Mouse (Mus musculus): ENCODE data around the gene Pkm. TPM values are rescaled to one million over a fixed set of nuclear protein-coding genes. Genes with fewer than 3 reads are reported as not detected.

Gene Pkm
- polyA plus RNA-seq, 1 experiment from 2014 or later, result 1,462 TPM

DNA sequence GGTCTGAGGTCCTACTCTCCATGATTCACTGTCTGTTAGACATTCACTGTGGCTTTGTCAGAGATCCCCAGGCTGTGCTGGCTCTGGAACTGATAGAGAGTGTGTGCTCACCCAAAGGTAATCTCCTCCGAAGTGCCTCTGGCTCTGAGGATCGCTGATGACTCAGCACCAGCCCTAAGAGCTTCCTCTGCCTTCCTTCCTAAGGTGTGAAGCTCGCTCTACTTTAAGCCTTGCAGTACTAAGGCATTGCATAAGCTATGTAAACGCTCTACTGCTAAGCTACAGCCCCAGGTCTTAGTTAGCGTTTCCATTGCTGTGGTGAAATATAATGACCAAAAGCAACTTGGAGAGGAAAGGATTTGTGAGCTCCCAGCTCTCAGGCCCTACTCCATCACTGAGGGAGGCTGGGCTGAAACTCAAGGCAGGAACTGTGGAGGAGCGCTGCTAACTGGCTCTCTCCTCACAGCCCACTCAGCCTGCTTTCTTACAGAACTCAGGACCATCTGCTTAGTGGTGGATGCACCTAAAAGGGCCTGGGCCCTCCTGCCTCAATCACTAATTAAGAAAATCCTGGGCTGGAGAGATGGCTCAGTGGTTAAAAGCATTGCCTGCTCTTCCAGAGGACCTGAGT, 31.4 kb downstream of the Pkm start:
- no peak overlapping the region for H3K4me2 ChIP-seq (replicated peaks)
- H3K9ac ChIP-seq, result no peak overlapping the region
- peaks cover 11% of the 10 kb centered on the region; the same call in 1 of the 2 replicates for H3K4me1 ChIP-seq
- ATAC-seq (ENCODE audit: insufficient number of reproducible peaks, insufficient read depth, low FRiP score, low TSS enrichment), result no peak
- 41% methylated on average over 6 of the region's 6 CpGs for WGBS
- H3K9me3 ChIP-seq, result no peaks in the 10 kb centered on the region
- H3K36me3 ChIP-seq, result no peaks in the 10 kb centered on the region
- no peaks in the 10 kb centered on the region for H3K27me3 ChIP-seq
- H3K27ac ChIP-seq, result no peak overlapping the region
- no peak overlapping the region for H3K4me3 ChIP-seq

DNA sequence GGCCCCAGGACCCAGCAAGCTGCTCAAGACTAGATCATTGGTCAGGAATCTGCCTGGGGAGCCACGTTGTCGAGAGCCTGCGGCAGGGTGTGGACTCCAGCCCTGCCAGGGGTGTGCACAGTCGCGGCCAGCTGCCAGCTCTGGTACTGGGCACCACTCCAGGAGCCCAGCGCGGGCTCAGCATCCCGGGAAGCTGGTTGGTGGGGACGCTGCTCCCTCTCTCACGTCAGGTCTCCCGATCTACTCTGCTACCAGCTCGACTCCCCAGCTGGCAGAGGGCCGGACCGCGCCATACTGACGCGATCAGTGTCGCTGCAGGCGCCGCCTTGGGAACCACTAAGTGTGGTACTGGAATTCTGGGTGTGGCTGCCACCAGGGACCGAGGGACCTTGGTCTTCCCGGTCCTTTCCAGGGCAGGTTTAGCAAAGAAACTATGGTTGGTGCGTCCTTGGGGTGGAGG, 35.5 kb downstream of the Pkm start:
- Histone ChIP-seq H3K4me3 (peak overlapping the region; percentile 18), H3K27me3 (no peaks in the 10 kb centered on the region), H3K4me1 (peaks cover 24% of the 10 kb centered on the region), H3K4me2 (replicated peaks) (peak overlapping the region; percentile 51), H3K9ac (peak overlapping the region; percentile 27), H3K9me3 (no peaks in the 10 kb centered on the region), H3K27ac (no peak overlapping the region), H3K36me3 (no peaks in the 10 kb centered on the region)
- WGBS, result 5% methylated on average over 23 of the region's 23 CpGs
- peak; percentile 57 for ATAC-seq (ENCODE audit: insufficient number of reproducible peaks, insufficient read depth, low FRiP score, low TSS enrichment)

DNA sequence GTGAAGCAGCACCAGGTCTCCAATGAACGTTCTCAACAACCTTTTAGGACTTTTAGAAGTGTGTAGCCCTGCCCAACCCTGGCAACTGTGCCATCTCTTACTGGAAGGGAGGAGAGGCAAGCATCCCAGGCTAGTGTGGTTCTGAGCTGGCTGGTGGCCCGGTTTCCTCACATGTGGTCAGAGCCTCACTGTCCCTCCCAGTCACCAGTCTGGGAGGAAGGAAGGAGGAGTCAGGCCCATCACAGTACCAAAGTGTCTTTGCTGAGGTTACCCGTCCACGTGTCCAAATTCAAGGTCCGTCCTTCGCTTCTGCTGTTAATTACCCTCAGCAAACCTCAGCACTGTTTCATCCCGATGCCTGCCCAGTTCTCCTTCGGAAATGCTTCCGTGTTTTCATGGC, 36.0 kb downstream of the Pkm start:
- 0 out of 2 replicates have a peak overlapping the region, but pooled peaks have one; percentile 27 for H3K9ac ChIP-seq
- H3K4me2 ChIP-seq (replicated peaks), result peak overlapping the region; percentile 51
- H3K27ac ChIP-seq, result no peak overlapping the region
- H3K4me1 ChIP-seq, result peaks cover 24% of the 10 kb centered on the region
- H3K9me3 ChIP-seq, result no peaks in the 10 kb centered on the region
- H3K27me3 ChIP-seq, result no peaks in the 10 kb centered on the region
- peak; percentile 37; the same call in 1 of the 2 replicates for ATAC-seq (ENCODE audit: insufficient number of reproducible peaks, insufficient read depth, low FRiP score, low TSS enrichment)
- WGBS, result 23% methylated on average over 9 of the region's 9 CpGs
- H3K4me3 ChIP-seq, result peak overlapping the region; percentile 18
- H3K36me3 ChIP-seq, result no peaks in the 10 kb centered on the region

DNA sequence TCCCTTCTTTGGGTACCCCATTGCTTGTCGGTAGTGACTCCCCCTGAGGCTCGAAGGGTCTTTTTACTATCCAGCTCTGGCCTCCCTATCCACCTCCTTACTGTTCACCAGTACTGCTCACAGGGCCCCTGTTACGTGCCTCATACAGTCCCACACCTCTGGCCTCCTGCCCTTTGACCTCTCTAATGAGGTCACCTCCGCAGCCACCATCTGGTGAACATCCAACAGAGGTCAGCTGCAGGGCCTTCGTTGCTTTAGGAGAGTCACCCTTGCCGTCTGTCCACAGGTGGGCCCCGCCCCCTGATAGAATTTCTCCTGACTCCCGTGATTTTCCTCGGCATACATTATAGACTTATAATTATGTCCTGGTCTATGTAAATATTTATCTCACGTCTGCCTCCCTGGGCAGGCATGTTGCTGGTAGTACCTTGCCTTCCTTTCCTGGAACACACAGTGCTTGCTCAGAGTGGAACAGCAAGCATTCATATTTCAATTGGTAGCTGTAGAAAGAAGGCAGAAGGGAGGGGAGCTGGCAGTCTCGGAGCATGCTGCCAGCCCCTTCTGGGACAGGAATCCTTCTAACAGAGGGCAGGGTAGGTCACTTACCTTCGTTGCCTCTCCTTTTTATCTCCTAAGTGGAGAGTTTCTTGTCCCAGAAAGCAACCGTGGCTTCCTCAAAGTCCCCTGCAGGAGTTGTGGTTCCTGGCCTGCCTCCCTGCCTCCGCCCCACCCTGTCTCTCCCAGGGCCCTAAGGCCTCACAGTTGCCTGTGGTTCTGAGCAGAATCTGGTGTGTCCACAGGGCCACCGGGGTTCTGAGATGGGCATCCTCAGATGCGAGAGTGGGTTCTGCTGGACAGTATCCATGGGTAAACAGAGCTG, 38.6 kb downstream of the Pkm start:
- Histone ChIP-seq H3K4me3 (no peak overlapping the region), H3K4me2 (replicated peaks) (no peak overlapping the region), H3K4me1 (peaks cover 24% of the 10 kb centered on the region), H3K9me3 (no peaks in the 10 kb centered on the region), H3K36me3 (no peaks in the 10 kb centered on the region), H3K27ac (0 out of 2 replicates have a peak overlapping the region, but pooled peaks have one; percentile 6), H3K27me3 (no peaks in the 10 kb centered on the region), H3K9ac (no peak overlapping the region)
- no peak for ATAC-seq (ENCODE audit: insufficient number of reproducible peaks, insufficient read depth, low FRiP score, low TSS enrichment)
- 31% methylated on average over 16 of the region's 16 CpGs for whole genome bisulfite sequencing

DNA sequence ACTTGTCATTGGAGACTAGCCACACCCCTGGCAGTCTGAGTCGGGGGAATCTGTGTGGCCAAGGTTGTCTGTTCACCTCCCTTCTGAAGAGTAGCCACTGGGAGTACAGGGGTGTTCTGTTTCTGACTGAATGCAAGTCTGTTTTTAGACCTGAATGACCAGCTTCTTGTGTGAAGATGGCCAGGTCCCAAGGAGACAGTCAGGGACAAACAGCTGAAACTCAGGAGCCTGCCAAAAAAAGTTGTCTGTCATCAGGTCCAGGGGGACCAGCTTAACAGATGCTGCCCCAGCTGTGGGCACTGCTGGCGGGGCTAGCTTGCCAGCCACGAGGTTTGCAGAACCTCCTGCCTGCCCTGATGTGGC, 39.3 kb downstream of the Pkm start:
- no peak overlapping the region for H3K4me2 ChIP-seq (replicated peaks)
- H3K4me1 ChIP-seq, result peaks cover 24% of the 10 kb centered on the region
- 0 out of 2 replicates have a peak overlapping the region, but pooled peaks have one; percentile 6 for H3K27ac ChIP-seq
- no peak for ATAC-seq (ENCODE audit: insufficient number of reproducible peaks, insufficient read depth, low FRiP score, low TSS enrichment)
- H3K27me3 ChIP-seq, result no peaks in the 10 kb centered on the region
- no peak overlapping the region for H3K4me3 ChIP-seq
- no peaks in the 10 kb centered on the region for H3K36me3 ChIP-seq
- no peaks in the 10 kb centered on the region for H3K9me3 ChIP-seq
- 29% methylated on average over 3 of the region's 3 CpGs for WGBS
- H3K9ac ChIP-seq, result no peak overlapping the region

DNA sequence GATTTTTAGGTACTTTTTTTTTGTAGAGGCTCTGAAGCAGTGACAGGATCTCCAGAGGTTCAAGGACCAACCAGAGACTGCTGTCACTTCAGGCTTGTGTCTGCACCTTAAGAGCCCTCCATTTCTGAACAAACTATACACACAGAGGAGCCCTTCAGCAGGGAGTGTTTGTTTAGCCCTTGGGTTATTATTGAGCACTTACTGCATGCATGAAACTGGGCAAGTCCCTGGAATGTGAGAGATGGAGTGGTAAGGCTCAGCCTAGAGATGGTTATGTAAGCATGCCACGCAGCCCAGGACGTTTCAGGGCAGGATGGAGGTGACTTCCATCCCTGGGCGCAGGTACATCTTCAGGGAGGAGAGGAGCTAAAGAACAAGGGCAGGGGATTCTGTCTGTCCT, 40.2 kb downstream of the Pkm start:
- H3K27ac ChIP-seq, result no peak overlapping the region
- WGBS, result 74% methylated on average over 3 of the region's 3 CpGs
- no peak overlapping the region for H3K4me2 ChIP-seq (replicated peaks)
- no peaks in the 10 kb centered on the region for H3K36me3 ChIP-seq
- no peaks in the 10 kb centered on the region for H3K9me3 ChIP-seq
- H3K4me1 ChIP-seq, result peaks cover 24% of the 10 kb centered on the region
- no peak overlapping the region for H3K4me3 ChIP-seq
- H3K27me3 ChIP-seq, result no peaks in the 10 kb centered on the region
- H3K9ac ChIP-seq, result no peak overlapping the region
- no peak for ATAC-seq (ENCODE audit: insufficient number of reproducible peaks, insufficient read depth, low FRiP score, low TSS enrichment)

DNA sequence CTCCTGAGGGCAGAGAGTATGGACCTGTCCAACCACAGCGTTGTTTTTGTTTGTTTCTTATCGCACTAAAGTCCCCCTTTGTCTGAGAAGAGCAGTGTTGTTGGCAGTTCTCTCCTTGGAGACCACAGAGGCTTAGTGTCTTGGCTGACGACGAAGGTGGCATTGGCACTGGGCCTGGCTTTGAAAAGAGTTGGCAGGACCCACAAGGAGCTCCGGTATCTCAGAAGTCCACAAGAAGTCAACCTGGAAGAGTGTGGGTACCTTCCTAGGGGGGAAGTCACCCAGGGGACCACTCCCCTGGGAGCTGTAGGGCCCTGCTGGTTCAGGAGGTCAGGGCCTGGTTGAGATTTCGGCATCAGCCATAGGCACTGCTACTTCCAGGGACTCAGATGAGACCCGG, 44.9 kb downstream of the Pkm start:
- Histone ChIP-seq H3K9ac (no peak overlapping the region), H3K27ac (no peak overlapping the region), H3K4me1 (no peaks in the 10 kb centered on the region), H3K9me3 (no peaks in the 10 kb centered on the region), H3K36me3 (no peaks in the 10 kb centered on the region), H3K4me2 (replicated peaks) (no peak overlapping the region), H3K4me3 (no peak overlapping the region), H3K27me3 (no peaks in the 10 kb centered on the region)
- WGBS, result 80% methylated on average over 7 of the region's 7 CpGs
- ATAC-seq (ENCODE audit: insufficient number of reproducible peaks, insufficient read depth, low FRiP score, low TSS enrichment), result no peak

DNA sequence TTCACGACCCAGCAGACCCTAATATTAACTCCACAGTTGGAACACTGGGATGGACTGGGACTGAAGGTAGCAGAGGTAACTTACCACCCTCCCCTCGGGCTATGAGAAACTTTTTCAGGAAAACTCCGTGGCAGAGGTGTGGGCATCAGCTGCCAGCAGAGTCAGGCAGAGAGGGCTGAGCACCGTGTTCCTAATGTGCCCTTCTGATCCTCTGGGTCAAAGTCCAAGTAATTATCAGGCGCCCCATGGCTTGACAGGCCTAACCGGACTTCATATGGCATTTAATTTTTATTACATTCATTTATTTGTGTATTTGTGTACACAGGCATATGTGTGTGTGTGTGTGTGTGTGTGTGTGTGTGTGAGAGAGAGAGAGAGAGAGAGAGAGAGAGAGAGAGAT, 46.9 kb downstream of the Pkm start:
- 56% methylated on average over 6 of the region's 6 CpGs for WGBS
- Histone ChIP-seq H3K4me2 (replicated peaks) (no peak overlapping the region), H3K9ac (no peak overlapping the region), H3K27ac (no peak overlapping the region), H3K36me3 (no peaks in the 10 kb centered on the region), H3K27me3 (no peaks in the 10 kb centered on the region), H3K4me3 (no peak overlapping the region), H3K9me3 (no peaks in the 10 kb centered on the region), H3K4me1 (no peaks in the 10 kb centered on the region)
- no peak for ATAC-seq (ENCODE audit: insufficient number of reproducible peaks, insufficient read depth, low FRiP score, low TSS enrichment)

DNA sequence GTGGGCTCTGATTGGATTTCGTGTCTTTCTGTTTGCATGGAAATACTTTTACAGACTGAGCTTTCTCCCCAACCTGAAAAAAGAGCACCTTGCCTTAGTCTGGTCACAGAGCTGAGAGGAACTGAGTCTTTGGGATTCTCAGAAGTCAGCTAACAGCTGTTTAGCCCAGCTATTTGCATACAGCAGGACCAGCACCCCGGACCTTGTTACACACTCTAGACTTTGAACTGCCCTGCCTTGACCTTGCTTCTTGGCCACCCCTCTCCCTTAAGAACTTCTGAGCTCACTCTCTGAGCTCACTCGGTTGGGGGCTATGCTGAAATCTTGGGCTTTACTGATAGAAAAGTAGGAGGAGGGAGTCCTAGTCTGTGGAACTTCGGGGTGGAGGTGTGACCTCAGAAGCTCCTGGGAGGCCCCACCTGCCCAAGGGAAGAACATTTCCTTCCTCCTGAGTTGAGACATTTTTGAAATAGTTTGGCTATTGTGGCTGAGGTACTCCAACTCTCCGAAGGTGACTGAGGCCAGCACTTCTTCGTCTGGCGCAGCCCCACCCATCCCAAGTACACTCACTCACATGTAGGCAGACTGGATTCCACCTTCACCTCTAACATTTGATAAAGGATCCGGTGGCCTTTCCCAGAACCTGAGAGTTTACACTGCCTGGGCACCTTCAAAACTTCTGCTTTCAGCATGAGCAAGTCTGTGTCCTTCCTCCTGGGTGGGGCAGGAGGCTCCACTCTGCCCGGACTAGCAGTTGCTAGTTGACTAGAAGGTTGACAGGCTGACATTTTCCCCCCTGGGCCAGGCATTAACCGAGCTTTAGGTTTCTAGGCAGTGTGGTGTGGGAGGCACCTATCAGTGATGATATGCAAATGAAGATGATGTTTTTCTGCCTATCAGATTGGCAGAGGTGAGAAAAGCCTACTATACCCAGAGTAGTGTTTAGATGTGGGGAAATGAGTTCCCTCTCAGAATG, 51.0 kb downstream of the Pkm start:
- no peak for ATAC-seq (ENCODE audit: insufficient number of reproducible peaks, insufficient read depth, low FRiP score, low TSS enrichment)
- Histone ChIP-seq H3K9me3 (no peaks in the 10 kb centered on the region), H3K9ac (no peak overlapping the region), H3K4me1 (no peaks in the 10 kb centered on the region), H3K27me3 (no peaks in the 10 kb centered on the region), H3K4me3 (no peak overlapping the region), H3K4me2 (replicated peaks) (no peak overlapping the region), H3K36me3 (no peaks in the 10 kb centered on the region), H3K27ac (no peak overlapping the region)
- WGBS, result 59% methylated on average over 10 of the region's 10 CpGs

DNA sequence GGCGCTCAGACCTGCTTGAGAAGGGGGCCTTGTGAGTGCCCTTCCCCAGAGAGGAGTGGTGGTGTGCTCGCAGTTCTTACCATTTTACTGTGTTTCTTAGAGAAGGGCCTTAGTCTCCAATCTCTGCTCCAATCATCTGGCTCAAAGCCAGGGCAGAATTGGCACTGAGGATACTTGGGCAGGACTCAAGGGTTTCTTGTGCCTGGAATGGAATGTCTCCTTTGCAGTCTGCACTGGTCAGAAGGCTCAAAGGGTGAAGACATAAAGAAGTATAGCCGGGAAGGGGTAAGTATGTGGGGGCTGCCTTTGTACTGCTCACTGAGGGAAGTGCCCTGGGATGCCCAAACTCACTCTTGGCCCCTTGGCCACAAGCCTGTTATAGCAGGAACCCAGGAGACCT, 53.1 kb downstream of the Pkm start:
- no peak overlapping the region for H3K27ac ChIP-seq
- no peaks in the 10 kb centered on the region for H3K9me3 ChIP-seq
- H3K27me3 ChIP-seq, result no peaks in the 10 kb centered on the region
- H3K36me3 ChIP-seq, result no peaks in the 10 kb centered on the region
- no peak for ATAC-seq (ENCODE audit: insufficient number of reproducible peaks, insufficient read depth, low FRiP score, low TSS enrichment)
- H3K4me1 ChIP-seq, result no peaks in the 10 kb centered on the region
- no peak overlapping the region for H3K4me2 ChIP-seq (replicated peaks)
- no peak overlapping the region for H3K4me3 ChIP-seq
- 91% methylated on average over 3 of the region's 3 CpGs for WGBS
- H3K9ac ChIP-seq, result no peak overlapping the region

DNA sequence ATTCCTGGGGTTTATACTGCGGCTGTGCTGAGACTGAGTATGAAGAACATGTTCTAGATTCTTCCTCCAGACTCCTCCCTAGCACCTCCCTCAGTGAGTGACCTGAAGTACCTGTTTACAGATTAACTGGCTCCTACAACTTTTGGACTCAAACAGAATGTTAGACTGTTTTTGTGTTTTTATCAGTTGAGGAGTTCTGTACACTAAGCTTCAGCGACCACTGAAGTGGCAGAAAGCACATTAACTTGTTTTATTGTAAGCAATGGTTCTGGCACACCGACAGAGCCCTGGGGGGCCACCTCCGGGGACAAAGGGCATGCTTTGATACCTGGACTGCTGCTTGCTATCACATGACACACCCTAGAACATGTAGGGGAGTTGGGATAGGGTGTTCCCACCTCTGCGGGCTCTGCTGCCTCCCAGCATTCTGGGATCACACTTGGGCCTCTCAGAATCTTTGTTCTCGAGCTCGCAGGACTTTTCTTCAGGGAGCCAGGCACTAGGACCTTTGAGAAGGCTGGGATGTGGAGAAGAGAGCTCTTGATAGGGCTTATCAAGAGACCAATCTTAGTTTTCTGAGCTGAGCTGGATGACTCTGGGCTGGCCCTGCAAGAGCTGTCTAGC, 60.2 kb downstream of the Pkm start:
- no peak overlapping the region for H3K27ac ChIP-seq
- H3K9ac ChIP-seq, result no peak overlapping the region
- ATAC-seq (ENCODE audit: insufficient number of reproducible peaks, insufficient read depth, low FRiP score, low TSS enrichment), result no peak
- H3K9me3 ChIP-seq, result no peaks in the 10 kb centered on the region
- no peaks in the 10 kb centered on the region for H3K36me3 ChIP-seq
- H3K4me2 ChIP-seq (replicated peaks), result no peak overlapping the region
- H3K4me1 ChIP-seq, result no peaks in the 10 kb centered on the region
- 77% methylated on average over 7 of the region's 7 CpGs for WGBS
- no peaks in the 10 kb centered on the region for H3K27me3 ChIP-seq
- no peak overlapping the region for H3K4me3 ChIP-seq

Measured in embryonic facial prominence, embryonic 12.5 days (tissue).